17 mouse cellular contexts compared by ENCODE assay signal in the genomic region with DNA sequence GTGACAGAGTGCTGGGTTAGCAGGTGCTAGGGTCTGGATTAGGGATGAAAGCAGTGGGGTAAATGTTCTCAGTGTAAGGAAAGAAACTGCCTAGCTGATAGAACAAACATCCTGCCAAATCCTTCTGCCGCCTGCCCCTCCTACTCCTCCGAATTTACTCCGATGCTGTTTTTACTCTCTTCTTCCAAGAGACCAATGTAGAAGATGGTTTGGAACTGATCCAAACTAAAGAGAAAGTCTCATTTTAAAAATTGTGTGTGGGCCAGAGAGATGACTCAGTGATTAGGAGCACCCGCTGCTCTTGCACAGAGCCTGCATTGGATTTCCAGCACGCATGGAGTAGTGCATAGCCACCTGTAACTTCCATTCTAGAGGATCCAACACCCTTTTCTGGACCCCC. TPM values are rescaled to one million over a fixed set of nuclear protein-coding genes. Genes with fewer than 3 reads are reported as not detected.
DNase-seq lines count a peak whose midpoint lies in the region; ATAC-seq and TF ChIP-seq lines count a peak whose summit lies in the region.
"Had no signal": no experiment of that assay in that cellular context is flagged by ENCODE, and none has a peak within 500 bp of the region (broad histone marks: within the 10 kb centered on the region; RNA-seq: fewer than 3 reads in every experiment).

No protein-coding gene starts in this region.

- peaks cover 2% of the 10 kb centered on the region for H3K79me2 ChIP-seq in myocyte (ENCODE audit: control insufficient read depth, insufficient read depth)

- no peak for TF ChIP-seq POLR2A in brain, embryonic 14.5 days (IDR thresholded peaks at IDR 0.05; ENCODE audit: borderline replicate concordance, extremely low read depth, insufficient read depth, insufficient read length, poor library complexity, severe bottlenecking)
- TF ChIP-seq POLR2A in myocyte (IDR thresholded peaks at IDR 0.05; ENCODE audit: insufficient read length, low read depth) = no peak

- no peak overlapping the region for H3K9ac ChIP-seq in neural tube, embryonic 15.5 days (replicated peaks)
- H3K9ac ChIP-seq: kidney, embryonic 15.5 days had no signal

- no peak overlapping the region for H3K27ac ChIP-seq in neural tube, embryonic 15.5 days (replicated peaks)
- H3K27ac ChIP-seq: heart, embryonic 10.5 days; kidney, embryonic 15.5 days; left cerebral cortex, adult 2 months; midbrain, embryonic 10.5 days; stomach, postnatal 0 days had no signal

- no peaks in the 10 kb centered on the region for H3K27me3 ChIP-seq in myocyte (ENCODE audit: control insufficient read depth, insufficient read depth, insufficient read length)
- H3K27me3 ChIP-seq in neural tube, embryonic 15.5 days (replicated peaks) = no peaks in the 10 kb centered on the region
- H3K27me3 ChIP-seq: kidney, embryonic 15.5 days had no signal

- WGBS in neural tube, embryonic 15.5 days = 74% methylated on average over 5 of the region's 5 CpGs

- H3K4me3 ChIP-seq in myocyte = no peak overlapping the region
- H3K4me3 ChIP-seq in neural tube, embryonic 15.5 days (replicated peaks) = no peak overlapping the region
- H3K4me3 ChIP-seq: heart, embryonic 10.5 days; kidney, embryonic 15.5 days; left cerebral cortex, adult 2 months; midbrain, embryonic 10.5 days had no signal

- peak overlapping the region; percentile 58 for H3K4me2 ChIP-seq in myocyte (ENCODE audit: low read depth)
- no peak overlapping the region for H3K4me2 ChIP-seq in neural tube, embryonic 15.5 days
- H3K4me2 ChIP-seq: kidney, embryonic 15.5 days had no signal

- ATAC-seq in neural tube, embryonic 15.5 days (ENCODE audit: low FRiP score) = no peak

- no peak for TF ChIP-seq CTCF in brain, embryonic 14.5 days (IDR thresholded peaks at IDR 0.05; ENCODE audit: borderline replicate concordance, extremely low read depth, insufficient read depth, insufficient read length)

- peak; percentile 32 for DNase-seq in layer of hippocampus, adult 11-12 months (ENCODE audit: low spot score)
- DNase-seq in layer of hippocampus, postnatal 10 days (ENCODE audit: low spot score in 2 of 2) = no peak
- peak; percentile 36 for DNase-seq in 416B (ENCODE audit: low read depth)
- DNase-seq in brain, embryonic 14.5 days (ENCODE audit: low read depth) = peak; percentile 31
- no peak for DNase-seq in spleen, postnatal 10 days (ENCODE audit: low spot score in 2 of 2)
- DNase-seq: adrenal gland, adult 2 months; cerebellum, postnatal 10 days; gastrocnemius, postnatal 10 days; heart, postnatal 36 days; thymus, postnatal 4 days had no signal

- H3K9me3 ChIP-seq in neural tube, embryonic 15.5 days (replicated peaks) = no peaks in the 10 kb centered on the region
- H3K9me3 ChIP-seq: heart, embryonic 10.5 days; kidney, embryonic 15.5 days; midbrain, embryonic 10.5 days had no signal

- H3ac ChIP-seq in myocyte (ENCODE audit: control insufficient read depth, insufficient read length) = no peak overlapping the region

- H3K4me1 ChIP-seq in neural tube, embryonic 15.5 days = peaks cover 4% of the 10 kb centered on the region; the same call in 1 of the 2 replicates

- no peaks in the 10 kb centered on the region for H3K36me3 ChIP-seq in myocyte (ENCODE audit: control insufficient read depth, insufficient read depth)
- H3K36me3 ChIP-seq in neural tube, embryonic 15.5 days = no peaks in the 10 kb centered on the region
- H3K36me3 ChIP-seq: heart, embryonic 10.5 days; kidney, embryonic 15.5 days; midbrain, embryonic 10.5 days had no signal

TF ChIP-seq in myocyte, 11 proteins besides CTCF, POLR2A, EP300 and RAD21:
- no peak for TF ChIP-seq SRF (IDR thresholded peaks at IDR 0.05; ENCODE audit: control insufficient read depth, insufficient read length, low read depth)
- no peak for TF ChIP-seq USF1 (IDR thresholded peaks at IDR 0.05; ENCODE audit: low read depth)
- TF ChIP-seq MAX (IDR thresholded peaks at IDR 0.05; ENCODE audit: low read depth) = no peak

RNA-seq across cellular contexts. Expression of a gene that starts 4.2 kb away (rescaled TPM):
- total RNA-seq in layer of hippocampus, postnatal 10 days (2021) = 100 to 1,000 TPM; 169 to 170 TPM
- polyA plus RNA-seq in brain, embryonic 14.5 days (2012; rRNA removed) = 65.5 and 73.7 TPM in 2 replicates
- polyA plus RNA-seq in myocyte (2012; fragmentation: generic; extraction: Trizol) = 40.7 TPM
- 109 and 119 TPM in 2 replicates for polyA plus RNA-seq in neural tube, embryonic 15.5 days (2015; fragmentation: Nextera tagmentation; extraction: Ambion mirVana)

RNA-seq across cellular contexts. Expression of a gene that starts 17.0 kb away (rescaled TPM):
- 10 to 100 TPM; 18.9 to 19.8 TPM for total RNA-seq in layer of hippocampus, postnatal 10 days (2021)
- 35.6 and 50.3 TPM in 2 replicates for polyA plus RNA-seq in brain, embryonic 14.5 days (2012; rRNA removed)
- polyA plus RNA-seq in myocyte (2012; fragmentation: generic; extraction: Trizol) = 16.0 TPM
- 45.9 and 68.2 TPM in 2 replicates for polyA plus RNA-seq in neural tube, embryonic 15.5 days (2015; fragmentation: Nextera tagmentation; extraction: Ambion mirVana)

Comparison
In these comparisons a context has a peak if more than half of its experiments do, and no peak if none do; other contexts are left out.
1. DNase-seq: peak in layer of hippocampus, adult 11-12 months (single experiment), 416B (single experiment) and brain, embryonic 14.5 days (single experiment); none in layer of hippocampus, postnatal 10 days (0 of 2) and spleen, postnatal 10 days (0 of 2).